Mouse (Mus musculus): ENCODE results near the gene Erich2. TPM values are rescaled to one million over a fixed set of nuclear protein-coding genes. Genes with fewer than 3 reads are reported as not detected.

Erich2 gene
- polyA plus RNA-seq, 1 experiment from 2014 or later: 2.2 TPM

DNA sequence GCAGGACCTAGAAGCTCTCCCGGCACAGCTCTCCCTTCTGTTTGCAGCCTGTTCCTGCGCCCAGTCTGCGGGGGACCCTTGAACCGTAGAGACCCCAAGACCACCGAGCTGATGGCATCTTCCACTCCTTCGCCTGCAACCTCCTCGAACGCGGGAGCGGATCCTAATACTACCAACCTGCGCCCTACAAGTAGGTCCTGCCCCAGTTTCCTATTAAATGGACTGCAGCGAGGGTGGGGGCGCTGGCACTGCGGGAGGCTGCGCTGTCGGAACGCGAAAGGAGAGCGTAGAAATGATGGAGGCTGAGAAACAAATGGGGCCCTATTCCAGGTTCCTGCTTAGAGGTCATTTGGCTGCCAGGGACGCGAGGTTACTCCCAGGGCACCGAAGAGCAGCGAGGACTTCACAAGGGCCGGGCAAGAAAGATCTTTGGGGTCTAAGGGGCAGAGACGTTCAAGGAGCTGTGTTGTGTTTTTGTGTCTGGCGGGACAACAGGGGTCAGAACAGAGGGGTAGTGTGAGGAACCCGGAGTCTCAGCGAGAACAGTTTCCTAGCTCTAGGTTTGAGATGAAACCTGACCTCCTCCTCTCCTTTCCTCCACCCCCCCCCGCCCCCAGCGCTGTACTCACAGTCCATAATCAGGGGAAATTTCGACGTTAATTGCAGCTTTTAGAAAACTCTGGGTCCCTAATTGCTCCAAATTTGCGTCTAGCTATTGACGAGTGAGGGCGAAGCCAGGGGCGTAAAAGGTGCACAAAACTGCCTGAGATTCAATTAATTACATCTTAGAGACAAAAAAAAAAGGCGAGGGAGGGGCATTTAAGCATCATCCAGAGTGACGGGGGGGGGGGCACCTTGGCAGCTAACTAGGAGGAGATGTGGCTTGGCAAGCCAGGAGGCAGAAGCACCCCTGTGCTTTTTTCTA, 55.4 kb downstream of the Erich2 start:
- no peak overlapping the region for H3K9ac ChIP-seq
- no peak overlapping the region for H3K27ac ChIP-seq
- no peaks in the 10 kb centered on the region for H3K36me3 ChIP-seq
- ATAC-seq (ENCODE audit: insufficient number of reproducible peaks, low FRiP score, low TSS enrichment, low read depth): no peak
- peaks cover 100% of the 10 kb centered on the region for H3K27me3 ChIP-seq
- no peak overlapping the region; the same call in none of the 2 replicates for H3K4me2 ChIP-seq
- peak overlapping the region; percentile 24 for H3K4me3 ChIP-seq
- H3K4me1 ChIP-seq: peaks cover 63% of the 10 kb centered on the region
- 2% methylated on average over 37 of the region's 38 CpGs for WGBS
- H3K9me3 ChIP-seq: no peaks in the 10 kb centered on the region

DNA sequence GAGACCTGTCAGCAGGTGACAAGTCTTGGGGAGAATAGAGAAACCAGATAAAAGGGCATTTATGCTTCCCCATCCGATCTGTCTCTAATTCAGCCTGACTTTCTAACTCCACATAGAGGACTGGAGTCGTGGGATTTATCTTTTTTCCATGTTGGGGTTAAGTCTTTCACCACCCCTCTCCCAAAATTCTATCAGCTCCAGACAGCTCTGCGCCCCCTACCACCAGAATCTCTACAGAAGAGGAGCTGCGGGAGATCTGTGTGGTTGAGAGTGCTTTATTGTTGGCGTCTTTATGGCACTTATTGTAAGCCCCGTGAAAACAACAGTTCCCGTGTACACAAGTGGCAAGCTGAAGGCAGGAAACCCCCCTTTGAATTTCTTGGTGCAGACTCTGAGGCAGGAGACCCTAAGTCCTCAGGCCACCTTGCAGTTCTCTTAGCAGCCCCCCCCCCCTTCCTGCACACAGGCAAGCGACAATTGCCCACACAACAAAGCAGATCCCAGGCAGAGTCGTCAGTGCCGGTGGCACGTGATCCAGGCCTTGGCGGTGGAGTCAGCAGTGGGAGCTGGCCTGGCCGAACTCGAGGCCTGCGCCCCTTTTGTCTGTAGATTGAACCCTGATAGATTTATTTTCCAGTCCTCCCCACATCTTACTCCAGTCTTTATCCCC, 56.2 kb downstream of the Erich2 start:
- Histone ChIP-seq H3K4me3 (no peak overlapping the region), H3K4me2 (no peak overlapping the region), H3K9me3 (no peaks in the 10 kb centered on the region), H3K27me3 (peaks cover 100% of the 10 kb centered on the region), H3K27ac (no peak overlapping the region), H3K4me1 (peaks cover 63% of the 10 kb centered on the region), H3K9ac (no peak overlapping the region), H3K36me3 (no peaks in the 10 kb centered on the region)
- ATAC-seq (ENCODE audit: insufficient number of reproducible peaks, low FRiP score, low TSS enrichment, low read depth): no peak
- 10% methylated on average over 15 of the region's 15 CpGs for WGBS

DNA sequence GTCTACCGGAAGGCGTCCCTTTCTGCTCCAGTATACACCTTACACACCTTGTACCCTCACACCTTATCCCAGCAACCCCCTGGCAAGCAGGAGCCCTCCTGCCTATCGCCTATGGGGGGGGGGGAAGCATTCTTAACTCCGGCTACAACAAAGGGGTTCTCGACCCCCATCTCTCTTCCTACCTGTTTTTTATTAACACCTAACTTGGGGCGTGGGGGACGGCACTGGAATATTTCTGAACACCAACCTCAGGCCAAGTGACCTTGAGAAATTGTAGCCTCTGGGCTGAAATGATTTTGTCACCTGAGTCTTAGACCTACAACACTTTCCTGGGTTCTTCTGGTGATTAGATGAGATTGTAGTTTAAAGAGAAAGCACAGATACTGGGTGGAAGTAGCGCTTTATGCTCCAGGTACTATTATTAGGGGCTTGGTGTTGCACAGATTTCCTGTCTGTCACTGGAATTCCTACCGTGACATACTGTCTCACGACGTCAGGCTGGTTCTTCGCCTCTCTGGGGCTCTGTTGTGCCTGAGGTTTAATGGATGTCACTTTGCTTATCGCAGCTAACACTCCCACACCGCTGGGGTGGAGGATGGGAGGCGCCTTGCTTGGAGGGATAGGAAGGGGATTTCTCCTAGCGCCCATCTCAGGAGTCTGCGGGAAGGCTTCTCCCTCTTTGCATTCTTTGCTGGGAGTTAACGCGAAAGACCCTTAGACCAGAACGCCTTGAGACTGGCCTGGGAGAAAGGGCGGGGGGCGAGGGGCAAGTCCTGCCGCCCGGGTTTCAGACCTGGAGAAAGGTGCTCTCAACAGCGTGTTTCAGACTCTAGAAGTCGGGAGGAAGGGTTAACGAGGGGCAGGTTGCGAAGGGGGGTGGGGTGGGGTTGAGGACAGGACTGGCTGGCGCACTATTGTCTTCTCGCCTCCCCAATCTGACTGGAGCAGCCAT, 57.3 kb downstream of the Erich2 start:
- Histone ChIP-seq H3K27me3 (peaks cover 99% of the 10 kb centered on the region), H3K4me1 (peaks cover 61% of the 10 kb centered on the region), H3K36me3 (no peaks in the 10 kb centered on the region), H3K9me3 (no peaks in the 10 kb centered on the region), H3K9ac (no peak overlapping the region), H3K4me3 (peak overlapping the region; percentile 12; the same call in 1 of the 2 replicates), H3K4me2 (0 out of 2 replicates have a peak overlapping the region, but pooled peaks have one; percentile 14), H3K27ac (no peak overlapping the region)
- WGBS: 5% methylated on average over 30 of the region's 30 CpGs
- ATAC-seq (ENCODE audit: insufficient number of reproducible peaks, low FRiP score, low TSS enrichment, low read depth): no peak

DNA sequence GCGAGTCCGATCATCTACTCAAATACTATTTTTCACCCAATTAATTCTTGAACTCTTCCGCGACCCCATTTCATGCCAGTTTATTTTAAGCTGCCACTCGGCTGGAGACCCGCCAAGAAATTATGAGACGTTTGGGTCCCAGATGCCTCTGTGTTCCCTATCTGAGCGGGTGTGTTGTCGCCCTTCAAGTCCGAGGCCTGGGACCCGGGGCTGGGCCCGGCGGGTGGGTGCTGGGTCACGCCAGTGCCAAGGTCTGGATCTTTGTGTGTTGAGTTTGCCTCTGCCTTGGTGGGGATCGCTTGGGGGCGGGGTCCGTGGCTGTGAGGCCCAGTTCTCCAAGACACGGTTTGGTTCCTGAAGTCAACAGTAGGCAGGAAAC, 58.0 kb downstream of the Erich2 start:
- Histone ChIP-seq H3K4me2 (0 out of 2 replicates have a peak overlapping the region, but pooled peaks have one; percentile 14), H3K4me1 (peaks cover 55% of the 10 kb centered on the region), H3K9ac (no peak overlapping the region), H3K4me3 (peak overlapping the region; percentile 12; the same call in 1 of the 2 replicates), H3K27me3 (peaks cover 99% of the 10 kb centered on the region), H3K27ac (no peak overlapping the region), H3K9me3 (no peaks in the 10 kb centered on the region), H3K36me3 (no peaks in the 10 kb centered on the region)
- no peak for ATAC-seq (ENCODE audit: insufficient number of reproducible peaks, low FRiP score, low TSS enrichment, low read depth)
- 3% methylated on average over 18 of the region's 18 CpGs for WGBS

DNA sequence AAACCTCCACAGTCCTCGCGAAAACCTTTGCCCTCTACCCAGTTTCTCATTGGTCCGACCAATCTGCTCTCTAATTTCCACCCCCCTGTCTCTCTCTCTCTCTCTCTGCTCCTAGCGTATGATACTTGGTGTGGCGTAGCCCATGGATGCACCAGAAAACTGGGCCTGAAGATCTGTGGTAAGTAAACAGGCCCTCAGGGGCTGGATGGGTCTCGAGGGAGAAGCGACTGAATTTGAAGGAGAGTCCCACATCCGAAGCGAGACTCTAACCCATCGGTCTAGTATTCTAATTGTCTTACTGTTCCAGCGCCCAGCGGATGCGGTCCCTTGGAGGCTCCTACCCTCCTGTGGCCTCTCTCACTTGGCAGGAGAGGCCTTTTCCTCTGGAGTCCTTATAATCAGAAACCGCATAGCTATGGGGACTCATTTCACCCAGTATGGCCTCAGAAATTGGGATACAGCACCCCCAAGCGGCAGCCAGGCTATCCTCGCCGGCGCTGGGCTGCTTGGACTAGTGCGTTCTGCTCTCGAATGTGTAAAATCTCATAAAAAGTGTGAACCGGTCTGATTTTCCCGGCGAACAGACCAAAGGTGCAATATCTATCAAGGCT, 58.6 kb downstream of the Erich2 start:
- peak overlapping the region; percentile 12; the same call in 1 of the 2 replicates for H3K4me3 ChIP-seq
- H3K27me3 ChIP-seq: peaks cover 99% of the 10 kb centered on the region
- no peaks in the 10 kb centered on the region for H3K9me3 ChIP-seq
- WGBS: 5% methylated on average over 23 of the region's 23 CpGs
- ATAC-seq (ENCODE audit: insufficient number of reproducible peaks, low FRiP score, low TSS enrichment, low read depth): no peak
- H3K4me1 ChIP-seq: peaks cover 50% of the 10 kb centered on the region
- no peaks in the 10 kb centered on the region for H3K36me3 ChIP-seq
- H3K9ac ChIP-seq: no peak overlapping the region
- H3K27ac ChIP-seq: no peak overlapping the region
- H3K4me2 ChIP-seq: 0 out of 2 replicates have a peak overlapping the region, but pooled peaks have one; percentile 14

DNA sequence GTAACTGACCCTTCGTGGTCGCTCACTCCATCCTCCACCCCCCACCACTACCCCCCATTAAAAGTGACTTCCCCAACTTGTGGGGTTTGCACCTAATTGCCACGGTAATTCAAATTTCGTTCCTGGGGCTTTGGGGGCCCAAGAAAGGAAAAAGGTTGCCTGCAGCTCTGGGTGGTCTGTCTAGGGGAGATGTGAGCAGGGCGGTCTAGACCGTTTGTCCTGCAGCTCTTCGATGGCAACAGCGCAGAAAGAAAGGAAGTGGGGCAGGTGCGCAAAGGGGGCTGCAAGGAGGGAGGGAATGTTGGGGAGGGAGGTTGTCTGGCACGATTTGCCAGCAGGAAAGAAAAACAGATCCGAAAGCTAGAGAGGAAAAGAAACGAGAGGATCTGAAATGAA, 59.1 kb downstream of the Erich2 start:
- WGBS: under 1% methylated on average over 12 of the region's 12 CpGs
- peak overlapping the region; percentile 29 for H3K4me3 ChIP-seq
- H3K4me1 ChIP-seq: peaks cover 45% of the 10 kb centered on the region

DNA sequence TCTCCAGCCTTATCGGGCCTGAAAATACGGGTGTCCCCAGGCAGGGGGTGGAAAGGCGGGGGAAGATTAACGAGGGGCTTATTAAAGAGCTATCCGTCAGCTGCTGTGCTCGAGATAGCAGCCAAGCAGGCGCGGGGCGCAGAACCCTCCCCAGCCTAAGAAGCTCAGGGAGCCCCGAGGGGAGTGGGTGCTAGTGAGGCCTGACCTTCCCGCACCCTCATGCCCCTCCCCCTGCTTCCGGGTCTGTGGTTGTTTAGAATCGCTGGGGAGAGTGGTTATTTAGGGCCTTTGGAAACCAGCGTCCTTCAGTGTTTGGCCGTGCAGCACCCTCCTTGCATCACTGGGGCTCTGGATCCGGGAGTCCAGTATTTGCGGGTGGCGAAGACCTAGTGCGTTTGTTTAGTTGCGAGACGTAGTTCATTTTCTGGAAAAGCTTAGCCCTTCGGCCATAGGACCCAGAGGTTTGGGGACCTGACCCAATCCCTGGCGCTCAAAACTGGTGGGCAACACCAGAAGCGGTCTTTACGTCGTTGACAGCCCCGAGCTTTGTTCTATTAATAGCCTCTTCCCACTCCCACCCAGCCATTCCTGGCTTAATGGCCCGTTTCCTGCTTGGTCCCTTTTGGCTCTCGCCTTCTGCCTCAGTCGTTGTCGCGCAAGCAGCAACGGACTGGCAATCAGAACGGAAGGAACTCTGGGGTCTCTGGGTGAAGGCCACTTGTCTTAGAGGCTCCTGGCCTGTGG, 59.8 kb downstream of the Erich2 start:
- H3K36me3 ChIP-seq: no peaks in the 10 kb centered on the region
- H3K4me3 ChIP-seq: peak overlapping the region; percentile 29
- no peaks in the 10 kb centered on the region for H3K9me3 ChIP-seq
- H3K9ac ChIP-seq: no peak overlapping the region
- ATAC-seq (ENCODE audit: insufficient number of reproducible peaks, low FRiP score, low TSS enrichment, low read depth): no peak
- peaks cover 98% of the 10 kb centered on the region for H3K27me3 ChIP-seq
- WGBS: 1% methylated on average over 34 of the region's 34 CpGs
- no peak overlapping the region for H3K27ac ChIP-seq
- peaks cover 38% of the 10 kb centered on the region for H3K4me1 ChIP-seq
- H3K4me2 ChIP-seq: peak overlapping the region; percentile 45

More for the DNA sequence above, 59.1 kb downstream of the Erich2 start:
- Histone ChIP-seq H3K4me2 (peak overlapping the region; percentile 45), H3K9ac (no peak overlapping the region), H3K27me3 (peaks cover 99% of the 10 kb centered on the region), H3K9me3 (no peaks in the 10 kb centered on the region), H3K27ac (no peak overlapping the region), H3K36me3 (no peaks in the 10 kb centered on the region)
- ATAC-seq (ENCODE audit: insufficient number of reproducible peaks, low FRiP score, low TSS enrichment, low read depth): no peak

DNA sequence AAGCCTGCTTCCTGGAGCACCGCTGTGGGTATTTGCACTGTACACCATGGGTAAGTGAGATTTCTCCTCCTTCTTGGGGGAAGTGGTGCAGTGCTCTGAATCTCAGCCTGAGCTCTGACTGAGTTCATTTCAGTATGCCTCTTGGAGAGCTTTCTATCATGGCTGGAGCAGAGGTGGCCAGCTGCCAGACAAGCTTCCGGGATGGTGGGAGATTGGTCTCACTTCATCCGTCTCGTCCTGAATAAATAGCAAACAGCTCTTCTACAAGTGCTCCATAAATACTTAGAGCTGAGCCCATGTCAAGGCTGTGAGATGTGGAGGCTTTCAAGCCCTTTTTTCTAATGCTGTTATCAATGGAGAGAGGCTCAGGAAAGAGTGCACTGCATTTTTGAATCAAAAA, 63.1 kb downstream of the Erich2 start:
- Histone ChIP-seq H3K27me3 (peaks cover 64% of the 10 kb centered on the region), H3K27ac (no peak overlapping the region), H3K9me3 (no peaks in the 10 kb centered on the region), H3K4me1 (peaks cover 21% of the 10 kb centered on the region), H3K4me2 (no peak overlapping the region), H3K9ac (no peak overlapping the region), H3K36me3 (no peaks in the 10 kb centered on the region), H3K4me3 (no peak overlapping the region)
- WGBS: 70% methylated on average over 4 of the region's 4 CpGs
- no peak for ATAC-seq (ENCODE audit: insufficient number of reproducible peaks, low FRiP score, low TSS enrichment, low read depth)

DNA sequence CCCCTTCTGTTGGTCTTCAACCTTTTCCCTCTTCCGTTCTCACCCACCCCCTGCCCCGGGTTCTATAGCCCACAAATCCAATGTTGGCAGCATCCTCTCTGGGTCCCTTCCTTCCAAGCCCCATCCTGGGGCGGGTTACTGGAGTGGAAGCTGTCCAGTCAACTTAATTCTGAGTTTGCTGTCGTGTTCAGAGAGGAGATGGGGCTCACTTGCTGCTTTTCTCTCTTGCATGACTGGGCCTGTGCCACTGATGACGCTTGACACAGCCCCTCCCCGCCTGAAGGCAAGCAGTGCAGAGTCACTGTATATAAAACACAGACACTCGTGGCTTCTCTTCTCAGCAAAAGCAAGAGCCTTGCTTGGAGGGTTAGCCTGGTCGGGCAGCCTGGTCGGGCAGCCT, 63.6 kb downstream of the Erich2 start:
- H3K27ac ChIP-seq: no peak overlapping the region
- no peaks in the 10 kb centered on the region for H3K9me3 ChIP-seq
- H3K9ac ChIP-seq: no peak overlapping the region
- H3K36me3 ChIP-seq: no peaks in the 10 kb centered on the region
- 65% methylated on average over 9 of the region's 9 CpGs for WGBS
- H3K4me3 ChIP-seq: no peak overlapping the region
- ATAC-seq (ENCODE audit: insufficient number of reproducible peaks, low FRiP score, low TSS enrichment, low read depth): no peak
- peaks cover 59% of the 10 kb centered on the region for H3K27me3 ChIP-seq
- H3K4me2 ChIP-seq: no peak overlapping the region
- peaks cover 16% of the 10 kb centered on the region for H3K4me1 ChIP-seq

DNA sequence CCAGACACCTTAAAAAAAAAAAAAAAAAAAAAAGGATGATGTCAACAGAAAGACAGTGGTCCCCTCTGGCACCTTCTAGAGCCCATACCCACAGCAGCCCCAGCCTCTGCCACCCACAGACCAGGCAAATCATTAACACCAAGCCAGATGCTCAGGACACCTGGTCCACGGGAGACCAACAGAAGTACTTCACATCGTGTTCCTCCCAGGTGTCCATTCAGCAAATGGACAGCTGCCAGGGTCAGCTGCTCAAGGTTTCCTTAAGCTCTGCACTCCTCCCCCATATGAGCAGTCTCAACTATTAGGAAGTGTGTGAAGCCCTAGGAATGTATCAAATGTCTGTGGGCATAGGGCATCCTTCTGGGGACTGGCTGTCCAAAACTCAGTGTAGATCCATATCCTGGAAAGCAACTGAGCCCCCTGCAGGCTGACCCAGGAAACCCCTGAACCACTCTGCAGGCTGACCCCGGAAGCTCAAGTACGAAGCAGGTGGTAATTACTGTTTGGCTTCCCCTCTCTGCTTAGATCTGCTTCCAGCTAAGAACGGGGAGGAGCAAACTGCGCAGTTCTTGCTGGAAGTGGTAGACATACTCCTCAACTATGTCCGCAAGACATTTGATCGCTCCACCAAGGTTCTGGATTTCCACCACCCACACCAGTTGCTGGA, 65.1 kb downstream of the Erich2 start:
- 0 out of 2 replicates have a peak, but pooled peaks have one; percentile 35 for ATAC-seq (ENCODE audit: insufficient number of reproducible peaks, low FRiP score, low TSS enrichment, low read depth)
- Histone ChIP-seq H3K9ac (no peak overlapping the region), H3K4me2 (no peak overlapping the region), H3K4me3 (no peak overlapping the region), H3K9me3 (no peaks in the 10 kb centered on the region), H3K27ac (no peak overlapping the region), H3K27me3 (peaks cover 45% of the 10 kb centered on the region), H3K4me1 (peaks cover 2% of the 10 kb centered on the region), H3K36me3 (no peaks in the 10 kb centered on the region)
- 62% methylated on average over 8 of the region's 8 CpGs for WGBS

All from limb, embryonic 15.5 days (tissue).